Mouse (Mus musculus) forebrain, embryonic 12.5 days (tissue): Measurements from ENCODE around the gene Dlg2. TPM values are rescaled to one million over a fixed set of nuclear protein-coding genes. Genes with fewer than 3 reads are reported as not detected.

Source experiments
- ATAC-seq: fragments of 200-750 bp; cut with Nextera tagmentation; 2 replicates; pipeline ENCODE4 v1.8.0; 2017; ENCODE audit warnings: moderate TSS enrichment; ENCODE audit not compliant: low FRiP score
- H3K27ac ChIP-seq: fragments of 300-500 bp; sonication (generic); 2 replicates; pipeline ENCODE4 v1.5.1; 2016; ENCODE audit warnings: mild to moderate bottlenecking
- H3K27me3 ChIP-seq: fragments of 300-500 bp; sonication (generic); 2 replicates; pipeline ENCODE4 v1.6.1; 2016; ENCODE audit warnings: mild to moderate bottlenecking
- H3K36me3 ChIP-seq: fragments of 300-500 bp; sonication (generic); replicated peaks from 2 replicates; pipeline ENCODE4 v1.6.1; 2016; ENCODE audit warnings: mild to moderate bottlenecking
- H3K4me1 ChIP-seq: fragments of 300-500 bp; sonication (generic); 2 replicates; pipeline ENCODE4 v1.6.1; 2016
- H3K4me2 ChIP-seq: fragments of 300-500 bp; sonication (generic); 2 replicates; pipeline ENCODE4 v1.6.1; 2016; ENCODE audit warnings: mild to moderate bottlenecking, moderate library complexity
- H3K4me3 ChIP-seq: fragments of 300-500 bp; sonication (generic); replicated peaks from 2 replicates; pipeline ENCODE4 v1.5.1; 2016; ENCODE audit warnings: mild to moderate bottlenecking
- H3K9ac ChIP-seq: fragments of 300-500 bp; sonication (generic); 2 replicates; pipeline ENCODE4 v1.6.1; 2016; ENCODE audit warnings: mild to moderate bottlenecking
- H3K9me3 ChIP-seq: fragments of 300-500 bp; sonication (generic); 2 replicates; pipeline ENCODE4 v1.6.1; 2016
- WGBS: fragments of 180-500 bp; shearing (Covaris S2); methylation state at CpG from one replicate; pipeline ENCODE4 v1.1.7; 2016; 5-methylcytosine and 5-hydroxymethylcytosine counted together
- polyA plus RNA-seq: library from polyadenylated mRNA; unstranded; fragments of >200 nt; fragmentation: Nextera tagmentation; extraction: Ambion mirVana; gene quantifications from 2 replicates; pipeline ENCODE4 v1.2.1, GENCODE M21; 2016

The Dlg2 gene
- polyA plus RNA-seq, 1 experiment from 2014 or later: 6.5 TPM

DNA sequence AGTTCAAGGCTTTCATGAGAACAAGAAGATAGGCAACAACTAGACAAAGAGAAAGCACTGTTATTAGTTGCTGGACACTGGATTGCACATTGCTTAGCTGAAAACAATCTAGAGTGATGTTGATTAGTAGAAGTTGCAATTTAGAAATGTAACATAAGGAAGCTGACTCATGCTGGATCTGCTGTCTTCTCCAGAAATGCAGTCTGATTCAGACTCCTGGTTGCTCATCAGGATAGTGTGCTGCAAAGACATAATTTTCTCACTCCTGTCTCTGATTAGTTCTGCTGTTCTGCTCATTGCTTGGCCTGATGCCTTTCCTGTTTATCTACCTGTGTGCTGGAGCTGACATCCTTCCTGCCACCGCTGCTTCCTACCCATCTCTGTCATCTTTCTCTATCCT, 1572.4 kb downstream of the Dlg2 start:
- WGBS: 97% methylated on average over 1 of the region's 1 CpGs
- H3K4me3 ChIP-seq: no peak overlapping the region
- ATAC-seq: no peak

GRCm38 (mm10) chr7:92066851-92067250, 1590.4 kb downstream of the Dlg2 start:
- H3K9ac ChIP-seq: no peak overlapping the region
- ATAC-seq: peak; percentile 61; the same call in 1 of the 2 replicates
- H3K4me1 ChIP-seq: no peaks in the 10 kb centered on the region
- no peak overlapping the region for H3K27ac ChIP-seq
- H3K27me3 ChIP-seq: no peaks in the 10 kb centered on the region
- H3K36me3 ChIP-seq: no peaks in the 10 kb centered on the region
- no peak overlapping the region for H3K4me2 ChIP-seq
- no peak overlapping the region for H3K4me3 ChIP-seq
- H3K9me3 ChIP-seq: no peaks in the 10 kb centered on the region
- 37% methylated on average over 4 of the region's 4 CpGs for whole genome bisulfite sequencing

More for the DNA sequence above, 1572.4 kb downstream of the Dlg2 start:
- Histone ChIP-seq H3K9me3 (no peaks in the 10 kb centered on the region), H3K36me3 (no peaks in the 10 kb centered on the region), H3K4me2 (no peak overlapping the region), H3K4me1 (no peaks in the 10 kb centered on the region), H3K9ac (no peak overlapping the region), H3K27me3 (no peaks in the 10 kb centered on the region), H3K27ac (no peak overlapping the region)

- Histone ChIP-seq H3K4me3 (no peak overlapping the region), H3K27me3 (no peaks in the 10 kb centered on the region), H3K27ac (no peak overlapping the region), H3K9ac (no peak overlapping the region), H3K36me3 (no peaks in the 10 kb centered on the region), H3K9me3 (no peaks in the 10 kb centered on the region), H3K4me1 (no peaks in the 10 kb centered on the region), H3K4me2 (no peak overlapping the region)
- WGBS: 59% methylated on average over 2 of the region's 3 CpGs
- ATAC-seq: no peak
Measured at GRCm38 (mm10) chr7:92087429-92087828, 1611.0 kb downstream of the Dlg2 start.

GRCm38 (mm10) chr7:92093860-92094259, 1617.4 kb downstream of the Dlg2 start:
- WGBS: 6% methylated on average over 3 of the region's 3 CpGs
- no peak overlapping the region for H3K9ac ChIP-seq
- peak; percentile 84 for ATAC-seq
- no peak overlapping the region for H3K4me3 ChIP-seq
- H3K27me3 ChIP-seq: no peaks in the 10 kb centered on the region
- no peak overlapping the region for H3K27ac ChIP-seq
- no peaks in the 10 kb centered on the region for H3K9me3 ChIP-seq
- no peak overlapping the region for H3K4me2 ChIP-seq
- H3K4me1 ChIP-seq: no peaks in the 10 kb centered on the region
- H3K36me3 ChIP-seq: no peaks in the 10 kb centered on the region

- no peaks in the 10 kb centered on the region for H3K9me3 ChIP-seq
- no peak overlapping the region for H3K4me2 ChIP-seq
- H3K36me3 ChIP-seq: no peaks in the 10 kb centered on the region
- no peak overlapping the region for H3K9ac ChIP-seq
- no peak overlapping the region for H3K4me3 ChIP-seq
- WGBS: 74% methylated on average over 3 of the region's 3 CpGs
- no peaks in the 10 kb centered on the region for H3K27me3 ChIP-seq
- no peak for ATAC-seq
- H3K27ac ChIP-seq: no peak overlapping the region
- no peaks in the 10 kb centered on the region for H3K4me1 ChIP-seq
Measured at GRCm38 (mm10) chr7:92095198-92095597, 1618.7 kb downstream of the Dlg2 start.

GRCm38 (mm10) chr7:92100847-92101246, 1624.4 kb downstream of the Dlg2 start:
- H3K9me3 ChIP-seq: no peaks in the 10 kb centered on the region
- H3K4me1 ChIP-seq: no peaks in the 10 kb centered on the region
- H3K4me2 ChIP-seq: no peak overlapping the region
- no peaks in the 10 kb centered on the region for H3K36me3 ChIP-seq
- 81% methylated on average over 2 of the region's 2 CpGs for WGBS
- H3K9ac ChIP-seq: no peak overlapping the region
- no peak for ATAC-seq
- H3K27me3 ChIP-seq: no peaks in the 10 kb centered on the region
- no peak overlapping the region for H3K27ac ChIP-seq
- H3K4me3 ChIP-seq: no peak overlapping the region

DNA sequence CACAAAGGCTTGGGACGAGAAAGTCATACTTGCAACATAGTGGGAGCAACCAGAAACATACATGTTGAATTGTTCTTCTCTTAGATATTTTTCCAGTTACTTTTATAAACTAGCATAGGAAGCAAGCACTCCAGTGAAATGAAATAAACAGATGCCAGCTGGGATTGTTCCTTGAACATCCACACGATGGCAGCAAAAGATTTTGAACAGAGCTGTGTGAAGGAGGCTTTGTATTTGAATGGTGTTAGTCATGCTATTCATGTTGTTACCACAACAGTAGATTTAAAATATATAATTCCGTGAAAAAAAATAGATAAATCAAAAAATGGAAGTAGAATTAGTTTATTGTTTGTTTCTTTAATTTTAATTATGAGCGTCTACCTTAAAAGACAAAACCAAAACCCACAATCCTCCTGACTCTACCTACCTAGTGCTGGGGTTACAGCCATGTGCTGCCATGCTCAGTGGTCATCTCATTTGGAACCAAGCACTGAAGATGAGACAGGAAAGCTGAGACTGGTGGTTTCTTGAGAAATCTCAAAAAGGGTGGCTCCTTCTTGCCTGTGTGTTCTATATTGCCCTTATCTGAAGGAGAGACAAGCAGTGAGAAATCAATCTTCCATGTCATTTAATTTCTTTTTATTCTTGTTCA, 1626.5 kb downstream of the Dlg2 start:
- no peak overlapping the region for H3K4me2 ChIP-seq
- H3K9me3 ChIP-seq: no peaks in the 10 kb centered on the region
- no peaks in the 10 kb centered on the region for H3K27me3 ChIP-seq
- H3K4me3 ChIP-seq: no peak overlapping the region
- H3K9ac ChIP-seq: no peak overlapping the region
- H3K4me1 ChIP-seq: no peaks in the 10 kb centered on the region
- no peaks in the 10 kb centered on the region for H3K36me3 ChIP-seq
- 17% methylated on average over 4 of the region's 4 CpGs for whole genome bisulfite sequencing
- peak; percentile 88 for ATAC-seq
- H3K27ac ChIP-seq: no peak overlapping the region

- no peak overlapping the region for H3K4me3 ChIP-seq
- WGBS: 43% methylated on average over 2 of the region's 2 CpGs
- H3K9ac ChIP-seq: no peak overlapping the region
- no peak overlapping the region for H3K27ac ChIP-seq
- H3K27me3 ChIP-seq: no peaks in the 10 kb centered on the region
- H3K4me1 ChIP-seq: no peaks in the 10 kb centered on the region
- 0 out of 2 replicates have a peak, but pooled peaks have one; percentile 21 for ATAC-seq
- no peaks in the 10 kb centered on the region for H3K36me3 ChIP-seq
- H3K9me3 ChIP-seq: no peaks in the 10 kb centered on the region
- no peak overlapping the region for H3K4me2 ChIP-seq
Measured at GRCm38 (mm10) chr7:92105477-92105876, 1629.0 kb downstream of the Dlg2 start.

GRCm38 (mm10) chr7:92105956-92106355, 1629.5 kb downstream of the Dlg2 start:
- ATAC-seq: no peak
- H3K4me2 ChIP-seq: no peak overlapping the region
- no peak overlapping the region for H3K9ac ChIP-seq
- H3K27me3 ChIP-seq: no peaks in the 10 kb centered on the region
- no peaks in the 10 kb centered on the region for H3K4me1 ChIP-seq
- 89% methylated on average over 2 of the region's 2 CpGs for WGBS
- no peaks in the 10 kb centered on the region for H3K36me3 ChIP-seq
- H3K27ac ChIP-seq: no peak overlapping the region
- H3K4me3 ChIP-seq: no peak overlapping the region
- H3K9me3 ChIP-seq: no peaks in the 10 kb centered on the region

DNA sequence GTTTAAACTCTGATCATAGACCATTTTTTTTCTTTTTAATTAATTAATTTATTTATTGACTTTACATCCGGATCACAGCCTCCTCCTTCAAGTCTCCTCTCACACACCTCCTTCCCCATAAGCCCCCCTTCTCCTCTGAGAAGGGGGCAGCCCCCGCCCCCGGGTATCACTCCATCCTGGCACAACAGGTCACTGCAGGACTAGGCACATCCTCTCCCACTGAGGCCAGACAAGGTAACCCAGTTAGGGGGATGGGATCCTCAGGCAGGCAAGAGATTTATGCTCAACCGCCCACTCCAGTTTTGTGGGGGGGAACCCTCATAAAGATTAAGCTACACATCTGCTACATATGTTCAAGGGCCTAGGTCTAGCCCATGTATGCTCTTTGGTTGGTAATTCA, 1636.6 kb downstream of the Dlg2 start:
- Histone ChIP-seq H3K27me3 (no peaks in the 10 kb centered on the region), H3K9me3 (no peaks in the 10 kb centered on the region), H3K4me2 (no peak overlapping the region), H3K4me3 (no peak overlapping the region), H3K4me1 (no peaks in the 10 kb centered on the region), H3K36me3 (no peaks in the 10 kb centered on the region), H3K9ac (no peak overlapping the region), H3K27ac (no peak overlapping the region)
- 90% methylated on average over 4 of the region's 4 CpGs for WGBS
- ATAC-seq: no peak

DNA sequence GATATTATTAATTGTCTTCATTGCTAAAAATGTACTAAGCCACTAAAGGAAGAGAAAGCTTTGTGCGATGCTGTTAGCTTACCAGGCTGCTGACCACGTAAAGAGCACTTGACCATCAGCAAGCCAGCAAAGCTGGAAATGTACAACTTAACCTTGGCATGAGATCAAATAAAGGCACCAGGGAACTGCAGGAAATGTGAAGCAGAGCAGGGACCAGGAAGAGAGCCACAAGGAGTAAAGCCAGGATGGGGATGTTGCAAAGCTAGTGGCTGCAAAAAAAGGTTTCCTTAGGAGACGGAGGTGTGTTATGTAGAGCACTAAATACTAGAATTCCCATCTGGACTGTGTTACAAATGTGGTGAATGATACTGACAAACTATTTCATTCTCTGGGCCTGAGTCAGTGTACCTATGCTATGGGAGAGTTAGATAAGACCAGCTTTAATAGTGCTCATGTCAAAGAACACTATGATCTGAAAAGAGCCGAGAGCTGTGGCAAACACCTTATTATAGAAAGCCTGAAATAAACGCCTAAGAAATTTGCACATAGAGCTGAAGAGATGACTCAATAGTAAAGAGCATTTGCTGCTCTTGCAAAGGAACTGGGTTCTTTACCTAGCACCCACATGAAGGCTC, 1638.9 kb downstream of the Dlg2 start:
- no peak for ATAC-seq
- Histone ChIP-seq H3K9me3 (no peaks in the 10 kb centered on the region), H3K9ac (no peak overlapping the region), H3K4me2 (no peak overlapping the region), H3K27me3 (no peaks in the 10 kb centered on the region), H3K4me1 (no peaks in the 10 kb centered on the region), H3K36me3 (no peaks in the 10 kb centered on the region), H3K4me3 (no peak overlapping the region), H3K27ac (no peak overlapping the region)
- 88% methylated on average over 5 of the region's 5 CpGs for WGBS

DNA sequence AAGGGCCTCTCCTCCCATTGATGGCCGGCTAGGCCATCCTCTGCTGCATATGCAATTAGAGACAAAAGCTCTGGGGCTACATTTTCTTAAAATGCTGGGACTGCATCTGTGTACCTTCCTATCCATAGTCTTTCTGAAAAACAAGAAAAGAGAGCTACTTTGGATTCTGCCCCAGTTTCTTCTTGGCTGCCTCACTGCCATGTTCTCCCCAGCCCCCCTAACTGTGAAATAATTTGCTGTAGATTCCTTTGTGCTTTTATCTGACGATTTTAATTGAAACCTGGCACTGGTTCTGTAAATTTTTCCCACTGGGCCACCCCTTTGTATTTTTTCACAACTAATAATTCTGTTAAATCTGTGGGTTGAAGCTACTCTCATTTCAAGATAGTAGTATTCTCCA, 1646.8 kb downstream of the Dlg2 start:
- Histone ChIP-seq H3K27ac (0 out of 2 replicates have a peak overlapping the region, but pooled peaks have one; percentile 36), H3K9me3 (no peaks in the 10 kb centered on the region), H3K4me1 (no peaks in the 10 kb centered on the region), H3K4me3 (no peak overlapping the region), H3K27me3 (no peaks in the 10 kb centered on the region), H3K4me2 (no peak overlapping the region), H3K9ac (no peak overlapping the region), H3K36me3 (no peaks in the 10 kb centered on the region)
- ATAC-seq: no peak
- 47% methylated on average over 2 of the region's 2 CpGs for WGBS

GRCm38 (mm10) chr7:92125886-92126285, 1649.4 kb downstream of the Dlg2 start:
- 0 out of 2 replicates have a peak, but pooled peaks have one; percentile 30 for ATAC-seq
- H3K9me3 ChIP-seq: no peaks in the 10 kb centered on the region

More at GRCm38 (mm10) chr7:92125886-92126285, 1649.4 kb downstream of the Dlg2 start:
- H3K27me3 ChIP-seq: no peaks in the 10 kb centered on the region
- no peak overlapping the region for H3K4me2 ChIP-seq
- no peaks in the 10 kb centered on the region for H3K36me3 ChIP-seq
- no peak overlapping the region for H3K27ac ChIP-seq
- no peak overlapping the region for H3K9ac ChIP-seq
- 66% methylated on average over 3 of the region's 3 CpGs for WGBS
- no peak overlapping the region for H3K4me3 ChIP-seq
- no peaks in the 10 kb centered on the region for H3K4me1 ChIP-seq
